Mouse (Mus musculus): ENCODE measurements around the gene Snrpe.

- TF ChIP-seq CTCF (IDR thresholded peaks at IDR 0.05; ENCODE audit: extremely low read depth, insufficient read depth, insufficient read length, insufficient replicate concordance) (no peak), POLR2A (IDR thresholded peaks at IDR 0.05; ENCODE audit: low read depth, low read length) (no peak)
Observed at GRCm38 (mm10) chr1:133603174-133603573, 6.9 kb downstream of the Snrpe start.

All from spleen, adult 2 months (tissue).